Mouse (Mus musculus): Measurements from ENCODE around the gene Zc3h7a. TPM values are rescaled to one million over a fixed set of nuclear protein-coding genes. Genes with fewer than 3 reads are reported as not detected.

The Zc3h7a gene
- total RNA-seq, 1 experiment from 2014 or later, result 218 TPM

Other genes starting within 250 kb of the Zc3h7a start
- gene Snn, start 115.4 kb downstream of the Zc3h7a start, total RNA-seq (2017), result 9.4 and 13.5 TPM in 2 replicates
- 18.4 and 22.3 TPM in 2 replicates for gene Litaf, start 110.2 kb downstream of the Zc3h7a start, total RNA-seq (2017)
- 16.2 and 29.3 TPM in 2 replicates for gene Txndc11, start 41.7 kb downstream of the Zc3h7a start, total RNA-seq (2017)
- 369 and 447 TPM in 2 replicates for gene Rsl1d1, start 26.9 kb upstream of the Zc3h7a start, total RNA-seq (2017)
- gene Gspt1, start 77.9 kb upstream of the Zc3h7a start, total RNA-seq (2017), result 201 and 211 TPM in 2 replicates
- gene Tnfrsf17, start 137.4 kb upstream of the Zc3h7a start, total RNA-seq (2017), result not detected in 2 replicates
- gene Snx29, start 146.5 kb upstream of the Zc3h7a start, total RNA-seq (2017), result 11.8 and 16.1 TPM in 2 replicates

Data from common myeloid progenitor, adult 5-6 weeks (primary cell).